Mouse (Mus musculus): Measurements from ENCODE around the gene Zbtb26.

Gene Zbtb26

DNA sequence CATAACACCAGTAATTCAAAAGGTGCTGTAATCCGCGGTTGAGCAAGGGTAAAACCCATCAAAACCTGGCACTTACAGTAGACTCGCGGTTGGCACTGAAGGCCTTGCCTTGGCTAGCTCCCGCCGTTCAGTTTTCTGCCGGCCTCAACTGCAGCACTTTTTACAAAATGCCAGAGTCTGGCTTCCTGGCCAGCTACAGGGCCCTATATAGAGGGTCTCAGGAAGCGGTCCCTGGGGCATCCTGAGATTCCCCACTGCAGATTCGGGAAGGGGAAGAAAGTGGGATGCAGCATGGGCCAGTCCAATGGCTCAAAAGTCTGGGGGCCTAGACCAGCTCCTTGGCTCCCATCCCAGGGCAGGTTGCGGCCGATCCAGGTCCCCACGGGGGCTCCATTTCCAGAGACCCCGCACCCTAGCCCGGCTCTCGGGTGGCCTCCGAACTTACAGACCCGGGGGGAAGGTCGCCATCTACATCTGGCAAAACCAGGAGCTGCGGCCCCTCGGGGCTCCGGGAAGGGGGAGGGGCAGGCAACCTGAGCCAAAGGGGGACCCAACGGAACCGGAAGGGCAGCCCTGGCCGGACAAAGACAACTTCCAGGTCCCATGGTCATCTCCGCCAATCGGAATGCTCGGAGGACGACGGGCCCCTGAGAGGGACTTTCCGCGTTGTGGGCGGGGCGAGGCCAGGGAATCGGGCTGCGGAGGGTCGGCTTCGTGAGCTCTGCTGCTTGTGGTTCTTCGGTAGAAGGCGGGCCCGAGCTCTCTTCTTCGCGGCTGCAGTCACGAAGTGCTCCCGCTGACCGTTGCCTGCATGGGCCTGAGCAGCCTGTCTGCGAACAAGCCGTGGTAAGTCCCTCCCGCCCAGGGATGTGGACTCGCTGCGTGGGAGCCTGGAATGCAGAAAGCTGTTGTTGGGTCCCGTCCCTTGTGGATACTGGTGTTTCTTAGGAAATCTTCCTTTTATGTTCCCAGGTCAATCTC lies at the start of gene Zbtb26, which contains the start of the genes Zbtb6 and Rabgap1:
Gene Zbtb26 (minus strand): TSS at position 525 of the 981 bp plus-strand sequence.
Gene Zbtb6 (minus strand): TSS at position 561 of the 981 bp plus-strand sequence.
Gene Rabgap1 (plus strand): TSS at position 669 of the 981 bp plus-strand sequence.
- DNase-seq (ENCODE audit: low spot score in 2 of 2) = peak; percentile 94 to 96

DNA sequence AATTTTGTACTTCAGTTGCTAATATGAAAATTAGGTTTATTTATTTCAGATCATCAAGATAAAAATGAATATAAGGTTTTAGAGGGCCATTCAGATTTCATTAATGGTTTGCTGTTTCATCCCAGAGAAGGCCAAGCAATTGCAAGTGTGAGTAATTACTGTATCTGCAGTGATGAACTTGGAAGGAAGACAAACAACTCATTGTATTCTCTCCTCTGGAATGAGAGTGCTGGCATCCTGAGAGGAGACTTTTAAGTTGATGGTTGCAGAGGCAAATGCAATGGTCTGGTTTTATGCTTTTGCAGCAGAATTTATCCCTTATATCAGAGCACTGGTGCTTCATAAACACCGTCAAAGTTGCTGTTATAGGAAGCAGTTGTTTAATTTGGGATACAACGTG lies 46.0 kb upstream of the Zbtb26 start:
- no peak for DNase-seq (ENCODE audit: low spot score in 2 of 2)

DNA sequence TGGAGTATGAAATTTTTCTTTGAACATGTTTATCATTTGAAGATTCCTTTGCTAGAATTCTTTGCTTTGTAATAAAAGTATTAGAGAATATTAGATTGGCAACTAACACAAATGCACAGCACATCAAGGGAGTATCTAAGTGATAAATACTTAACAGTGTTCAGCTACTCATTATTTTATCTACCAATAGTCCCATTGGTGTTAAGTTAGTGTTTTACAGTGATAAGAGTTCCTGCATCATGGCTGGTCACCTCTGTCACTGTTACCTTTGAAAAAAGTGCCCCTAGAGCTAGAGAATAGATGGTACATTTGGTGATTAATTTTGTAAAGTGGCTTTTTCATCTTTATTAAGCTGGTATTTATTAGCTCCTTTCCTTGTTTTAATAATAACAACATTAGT lies 43.5 kb upstream of the Zbtb26 start:
- no peak for DNase-seq (ENCODE audit: low spot score in 2 of 2)

DNA sequence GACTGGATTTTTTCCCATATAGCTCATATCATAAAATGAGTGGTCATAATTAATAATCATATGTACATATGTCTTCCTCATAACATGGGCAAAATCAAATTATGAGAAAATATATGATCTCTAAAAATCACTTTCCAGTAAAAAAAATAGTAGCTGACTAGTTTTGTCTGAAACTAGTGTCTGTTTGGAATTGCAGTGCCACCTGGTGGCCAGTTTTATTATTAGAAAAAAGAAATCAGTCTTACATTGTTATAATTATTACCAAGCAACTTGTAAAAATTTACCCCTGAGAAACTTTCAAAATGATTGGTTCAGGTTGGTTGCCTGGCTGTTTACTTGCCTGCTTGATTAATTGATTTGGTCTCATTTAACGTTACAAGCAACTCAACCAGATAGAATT lies 42.4 kb upstream of the Zbtb26 start:
- DNase-seq (ENCODE audit: low spot score in 2 of 2) = no peak

DNA sequence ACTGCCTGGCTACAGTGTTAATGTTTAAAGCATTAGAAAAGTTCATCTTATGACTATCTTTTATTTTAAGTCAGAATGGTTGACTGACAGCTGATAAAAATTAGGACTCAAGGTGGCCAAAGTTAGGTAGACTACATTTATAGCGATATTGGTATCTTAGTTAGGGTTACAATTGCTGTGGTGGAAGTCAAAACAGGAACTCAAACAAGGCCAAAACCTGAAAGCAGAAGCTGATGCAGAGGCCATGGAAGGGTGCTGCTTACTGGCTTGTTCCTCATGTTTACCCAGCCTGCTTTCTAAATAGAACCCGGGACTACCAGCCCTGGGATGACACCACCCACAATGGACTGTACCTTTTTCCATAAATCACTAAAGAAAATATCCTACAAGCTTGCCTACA lies 41.2 kb upstream of the Zbtb26 start:
- DNase-seq (ENCODE audit: low spot score in 2 of 2) = no peak

DNA sequence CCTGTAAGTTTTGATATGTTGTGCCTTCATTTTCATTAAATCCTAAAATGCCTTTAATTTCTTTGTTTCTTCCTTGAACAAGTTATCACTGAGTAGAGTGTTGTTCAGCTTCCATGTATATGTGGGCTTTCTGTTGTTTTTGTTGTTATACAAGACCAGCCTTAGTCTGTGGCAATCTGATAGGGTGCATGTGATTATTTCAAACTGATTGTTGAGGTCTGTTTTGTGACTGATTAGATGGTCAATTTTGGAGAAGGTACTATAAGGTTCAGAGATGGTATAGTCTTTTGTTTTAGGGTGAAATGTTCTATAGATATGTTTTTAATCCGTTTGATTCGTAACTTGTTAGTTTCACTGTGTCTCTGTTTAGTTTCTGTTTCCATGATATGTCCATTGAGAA lies 37.1 kb upstream of the Zbtb26 start:
- no peak for DNase-seq (ENCODE audit: low spot score in 2 of 2)

DNA sequence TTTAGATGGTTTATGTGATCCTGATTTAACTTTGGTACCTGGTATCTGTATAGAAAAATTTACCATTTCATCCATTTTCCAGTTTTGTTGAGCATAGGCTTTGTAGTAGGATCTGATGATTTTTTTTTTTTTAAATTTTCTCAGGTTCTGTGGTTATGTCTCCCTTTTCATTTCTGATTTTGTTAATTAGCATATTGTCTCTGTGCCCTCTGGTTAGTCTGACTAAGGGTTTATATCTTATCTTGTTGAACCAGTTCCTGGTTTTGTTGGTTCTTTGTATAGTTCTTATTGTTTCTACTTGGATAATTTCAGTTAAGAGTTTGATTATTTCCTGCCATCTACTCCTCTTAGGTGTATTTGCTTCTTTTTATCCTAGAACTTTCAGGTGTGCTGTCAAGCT lies 36.6 kb upstream of the Zbtb26 start:
- no peak for DNase-seq (ENCODE audit: low spot score in 2 of 2)

DNA sequence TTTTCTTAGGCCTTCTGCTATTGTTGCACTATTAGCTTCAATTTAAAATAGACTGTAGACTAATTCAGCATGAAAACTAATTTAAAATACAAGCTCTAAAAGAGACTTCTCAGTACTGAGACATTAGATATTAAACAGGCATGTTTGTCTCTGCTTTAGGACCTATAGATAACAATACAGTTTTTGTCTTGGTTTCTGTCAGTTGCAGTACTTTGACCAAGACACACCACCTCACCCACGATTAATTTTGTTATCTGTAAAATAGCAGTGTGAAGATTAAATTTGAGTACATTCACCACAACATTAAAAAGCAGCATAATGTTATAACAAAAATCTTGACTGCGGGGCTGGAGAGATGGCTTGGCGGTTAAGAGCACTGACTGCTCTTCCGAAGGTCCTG lies 23.3 kb upstream of the Zbtb26 start:
- DNase-seq (ENCODE audit: low spot score in 2 of 2) = no peak

DNA sequence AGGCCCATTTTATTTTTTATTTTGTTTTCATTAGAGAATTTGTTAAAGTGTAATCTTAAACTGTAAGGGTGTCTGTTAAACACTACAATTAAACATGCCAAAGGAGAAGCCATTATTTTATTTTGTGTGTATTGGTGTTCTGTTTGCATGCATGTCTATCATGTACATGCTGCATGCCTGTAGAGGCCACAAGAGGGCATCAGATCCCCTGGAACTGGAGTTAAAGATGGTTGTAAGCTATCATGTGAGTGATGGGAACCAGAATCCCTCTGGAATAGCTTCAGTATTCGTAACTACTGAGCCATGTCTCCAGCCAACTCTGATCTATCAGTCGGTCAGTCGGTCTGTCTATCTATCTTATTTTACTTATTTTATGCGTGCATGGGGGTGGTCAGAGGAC lies 17.8 kb upstream of the Zbtb26 start:
- DNase-seq (ENCODE audit: low spot score in 2 of 2) = no peak

DNA sequence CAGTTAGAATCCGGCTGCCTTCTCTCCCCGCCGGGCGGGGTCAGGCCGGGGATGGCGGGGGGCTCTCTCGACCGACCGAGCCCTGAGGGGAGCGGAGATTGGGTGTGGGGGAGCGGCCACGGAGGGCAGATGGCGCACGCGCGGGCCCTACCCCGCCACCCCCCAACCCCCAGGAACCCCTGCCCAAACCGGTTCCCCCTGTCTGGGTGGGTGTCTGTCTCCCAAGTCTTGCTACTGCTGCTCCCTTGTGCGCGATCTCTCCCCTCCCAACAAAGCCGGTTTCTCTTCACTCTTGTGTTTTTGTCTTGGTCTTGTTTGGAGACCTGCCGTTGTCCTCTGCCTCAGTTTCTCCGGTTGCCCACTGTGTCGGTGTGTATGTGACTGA lies 9.4 kb upstream of the Zbtb26 start:
- peak in 1 of 2 experiments; percentile 11 for DNase-seq (ENCODE audit: low spot score in 2 of 2)

DNA sequence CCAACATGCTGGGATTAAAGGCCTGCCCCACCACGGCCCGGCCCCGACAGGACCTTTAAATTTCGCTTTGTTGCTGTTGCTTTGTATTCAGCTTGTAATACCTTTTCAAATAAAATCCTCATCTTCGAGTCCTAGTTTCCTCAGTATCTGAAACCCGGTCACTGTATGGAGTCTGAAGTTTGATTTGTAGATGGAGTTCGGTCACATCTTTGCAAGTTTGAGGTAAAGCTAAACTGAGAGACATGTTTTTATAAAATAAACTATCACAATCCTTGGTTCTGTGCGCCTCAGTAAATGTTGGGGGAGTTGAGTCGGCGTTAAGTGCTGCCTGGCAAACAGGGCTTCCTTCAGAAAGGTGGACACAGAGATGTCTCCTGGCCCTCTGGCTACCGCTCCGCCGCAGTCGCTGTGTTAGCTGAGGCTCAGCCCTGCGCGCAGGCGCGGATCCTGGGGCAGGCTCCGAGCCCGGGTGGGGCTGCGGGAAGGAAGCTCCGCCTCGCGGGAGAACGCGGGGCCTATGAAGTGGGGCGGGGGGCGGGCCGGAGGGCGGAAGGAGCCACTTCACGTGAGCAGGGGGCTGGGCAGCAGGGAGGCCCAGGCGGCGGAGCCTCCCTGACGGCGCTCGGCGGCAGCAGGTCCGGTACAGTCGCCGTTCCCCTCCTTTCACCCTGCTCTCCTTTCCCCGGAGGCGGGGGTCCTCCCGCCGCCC lies 8.9 kb upstream of the Zbtb26 start:
- DNase-seq (ENCODE audit: low spot score in 2 of 2) = peak; percentile 83 to 91

DNA sequence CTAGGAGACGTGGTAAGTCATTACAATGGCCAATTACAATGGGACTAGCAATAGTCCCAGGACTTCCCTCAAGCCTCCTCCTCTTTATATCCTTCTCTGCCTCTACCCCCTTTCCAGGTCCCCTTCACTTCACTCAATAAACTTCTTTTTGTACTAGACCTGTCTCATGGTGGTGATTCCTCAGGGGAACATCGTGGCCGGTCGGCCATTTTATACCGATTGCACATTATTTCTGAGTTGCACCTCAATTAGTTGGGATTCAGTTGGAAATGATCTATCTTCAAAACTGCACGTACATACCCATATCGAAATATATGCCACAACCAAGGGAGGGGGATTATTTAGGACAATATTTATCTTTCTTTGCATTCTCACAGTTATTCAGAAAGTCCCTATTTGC lies 11.3 kb downstream of the Zbtb26 start:
- no peak for DNase-seq (ENCODE audit: low spot score in 2 of 2)

DNA sequence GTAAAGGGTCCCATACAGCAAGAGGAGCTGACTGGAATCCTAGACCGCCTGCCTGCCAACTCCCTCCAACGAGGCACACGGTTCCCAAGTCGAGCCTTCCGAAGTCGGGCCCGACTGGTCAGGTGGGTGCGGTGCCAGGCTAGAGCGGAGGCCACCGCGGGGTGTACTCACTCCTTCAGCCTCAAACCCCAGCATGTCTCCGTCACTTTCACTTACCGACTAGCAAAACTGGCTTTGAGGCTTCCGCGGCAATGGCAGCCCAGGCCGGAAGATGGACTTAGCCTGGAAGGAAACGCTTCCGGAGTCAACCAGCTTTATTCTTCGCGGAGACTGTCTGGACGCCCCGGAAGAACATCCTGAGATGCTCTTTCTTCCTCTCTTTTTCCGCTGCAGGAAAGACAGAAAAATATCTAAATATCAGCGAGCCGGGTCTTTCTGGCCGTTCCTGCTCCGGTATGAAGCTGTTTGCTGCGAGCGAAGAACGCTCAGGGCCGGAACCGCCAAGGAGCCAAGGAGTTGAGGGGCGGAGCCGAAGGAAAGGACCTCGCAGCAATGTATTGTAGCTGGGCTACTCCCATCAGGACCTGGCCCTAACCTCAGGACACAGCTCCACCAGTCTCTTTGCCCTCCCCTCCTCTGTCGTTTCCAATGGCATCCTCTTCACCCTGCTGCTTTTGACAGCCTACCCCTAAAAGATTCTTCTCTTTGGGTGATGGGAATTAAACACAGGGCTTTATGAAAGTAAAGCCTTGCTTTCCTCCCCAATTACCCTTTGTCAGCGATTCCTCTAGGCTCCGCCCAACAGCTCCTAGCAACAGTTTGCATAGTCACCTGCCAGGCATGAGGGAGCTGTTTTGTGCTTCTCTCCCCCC lies 12.1 kb downstream of the Zbtb26 start:
- DNase-seq (ENCODE audit: low spot score in 2 of 2) = peak; percentile 82 to 89

DNA sequence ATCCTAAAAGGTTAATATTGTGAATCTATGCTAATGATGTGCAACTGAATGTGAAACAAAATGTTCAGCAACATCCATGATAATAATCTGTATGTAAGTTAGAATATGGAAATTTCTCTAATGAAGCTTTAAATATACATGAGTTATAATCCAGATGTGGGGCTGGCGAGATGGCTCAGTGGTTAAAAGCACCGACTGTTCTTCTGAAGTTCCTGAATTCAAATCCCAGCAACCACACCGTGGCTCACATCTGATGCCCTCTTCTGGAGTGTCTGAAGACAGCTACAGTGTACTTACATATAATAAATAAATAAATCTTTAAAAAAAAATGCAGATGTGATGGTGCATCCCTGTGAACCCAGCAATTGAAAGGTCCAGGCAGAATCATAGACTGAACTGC lies 19.3 kb downstream of the Zbtb26 start:
- no peak for DNase-seq (ENCODE audit: low spot score in 2 of 2)

DNA sequence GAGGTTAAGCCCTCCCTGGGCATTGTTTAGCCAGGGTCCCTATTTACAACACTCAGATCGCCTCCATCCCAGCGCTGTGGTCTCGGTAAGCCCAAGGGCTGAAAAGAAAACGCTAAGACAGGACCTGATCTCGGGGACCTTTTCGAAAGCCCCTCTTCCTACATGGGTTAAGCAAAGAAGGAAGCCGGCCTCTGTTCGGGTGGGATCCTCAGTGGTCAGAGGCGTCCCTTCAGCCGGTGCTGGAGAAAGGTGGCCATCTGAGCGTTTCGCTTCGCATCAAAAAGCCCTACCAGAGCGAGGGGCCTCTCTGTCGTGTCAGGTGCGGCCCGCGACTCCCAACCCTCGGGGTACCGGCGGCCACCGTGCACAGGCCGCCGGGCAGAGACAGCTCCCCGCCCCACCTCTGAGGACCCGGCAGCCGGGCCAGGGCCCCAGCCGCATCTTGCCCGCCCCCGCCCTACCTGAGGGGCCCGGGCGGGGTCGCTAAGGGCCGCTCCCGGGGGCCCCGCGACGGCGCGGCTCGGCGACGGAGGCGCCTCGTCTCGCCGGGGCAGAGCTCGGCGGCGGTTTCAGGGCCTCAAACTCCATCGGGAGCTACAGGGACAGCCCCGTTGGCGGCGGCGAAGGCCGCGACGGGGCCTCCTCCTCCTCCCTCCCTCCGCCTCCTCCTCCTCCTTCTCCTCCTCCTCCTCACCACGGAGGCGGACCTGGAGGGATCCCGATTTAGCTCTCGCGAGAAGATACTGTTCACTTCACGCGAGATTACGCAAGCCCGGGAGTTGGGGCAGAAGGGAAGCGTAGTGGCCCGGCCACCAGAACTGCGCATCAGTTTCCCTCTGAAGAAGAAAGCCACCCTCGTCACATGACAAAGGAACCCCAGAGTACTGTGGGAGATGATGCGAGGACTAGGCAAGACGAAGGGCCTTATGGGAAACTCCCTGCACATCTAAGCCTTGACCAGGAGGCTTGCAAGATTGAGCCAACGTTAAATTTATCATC lies 20.3 kb downstream of the Zbtb26 start, which contains the start of gene Rc3h2:
Gene Rc3h2 (minus strand): TSS at position 598 of the 999 bp plus-strand sequence.
- peak; percentile 92 to 95 for DNase-seq (ENCODE audit: low spot score in 2 of 2)

DNA sequence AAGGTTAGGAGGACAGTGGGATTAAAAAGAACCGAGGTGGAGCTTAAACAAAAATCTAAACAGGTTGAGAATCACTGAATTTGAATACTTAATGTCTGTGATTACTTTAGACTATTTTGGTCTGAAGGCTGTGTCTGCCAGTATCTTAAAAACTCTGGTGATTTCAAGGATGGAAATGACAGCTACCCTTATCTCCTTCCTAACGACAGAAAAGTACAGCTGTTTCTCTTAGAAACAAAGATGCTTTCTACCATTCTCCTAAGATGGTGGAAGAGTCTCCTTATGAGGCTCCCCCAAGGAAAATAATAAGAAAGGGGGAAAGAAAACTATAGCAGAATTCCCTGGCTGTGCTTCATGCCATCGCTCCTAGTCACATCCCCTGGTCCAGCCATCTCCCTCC lies 21.0 kb downstream of the Zbtb26 start:
- no peak for DNase-seq (ENCODE audit: low spot score in 2 of 2)

DNA sequence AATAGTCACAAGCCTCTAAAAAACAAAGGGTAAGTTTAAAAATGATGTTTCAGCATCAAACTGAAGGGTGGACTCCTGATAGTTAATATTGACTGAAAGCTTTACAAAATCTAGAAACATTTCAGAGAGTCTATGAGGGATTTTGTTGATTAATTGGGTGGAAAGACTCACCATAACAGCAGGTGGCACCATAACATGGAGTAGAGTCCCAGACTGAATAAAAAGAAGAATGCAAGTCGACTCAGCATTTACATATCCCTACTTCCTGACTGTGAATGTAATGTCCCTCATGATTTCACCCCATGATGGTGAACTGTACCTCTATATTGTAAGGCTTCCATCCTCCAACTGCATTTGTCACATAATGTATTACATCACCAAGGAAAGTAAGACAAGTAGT lies 47.4 kb downstream of the Zbtb26 start:
- DNase-seq (ENCODE audit: low spot score in 2 of 2) = no peak

DNA sequence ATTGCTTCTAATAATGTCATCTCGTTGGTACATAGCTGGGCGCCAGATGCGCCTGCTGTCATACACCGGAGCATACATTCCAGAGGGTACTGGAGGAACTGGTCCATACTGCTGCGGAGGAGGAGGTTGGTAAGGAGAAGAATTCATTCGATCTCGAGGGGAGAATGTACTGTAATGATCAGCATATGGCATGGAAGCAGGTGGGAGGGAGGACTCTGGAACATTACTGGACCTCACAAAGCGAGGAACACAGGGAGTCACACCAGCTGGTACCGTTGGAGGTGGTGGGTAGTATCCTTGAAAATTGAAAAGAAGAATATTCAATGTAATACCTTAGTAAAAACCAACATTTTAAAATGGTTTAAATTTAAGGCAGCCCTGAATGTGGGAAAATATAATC lies 60.0 kb downstream of the Zbtb26 start:
- no peak for DNase-seq (ENCODE audit: low spot score in 2 of 2)
